Mouse (Mus musculus) G1E (cell line): ENCODE results near the gene Ccser1. TPM values are rescaled to one million over a fixed set of nuclear protein-coding genes. Genes with fewer than 3 reads are reported as not detected.

Source experiments
- ATAC-seq: 2 replicates; pipeline ENCODE4 v1.8.0; 2016; ENCODE audit warnings: mild to moderate bottlenecking; ENCODE audit not compliant: insufficient number of reproducible peaks, poor library complexity, low FRiP score, severe bottlenecking; ENCODE audit errors: extremely low read depth
- DNase-seq: peaks from one replicate; pipeline ENCODE4 v3.0.0; 2012; ENCODE audit warnings: low spot score
- H3K27me3 ChIP-seq: 2 replicates; pipeline ENCODE4 v1.6.1; 2012; ENCODE audit warnings: mild to moderate bottlenecking, low read length, inconsistent platforms; ENCODE audit not compliant: insufficient read depth
- H3K36me3 ChIP-seq: replicated peaks from 2 replicates; pipeline ENCODE3; 2012; ENCODE audit warnings: mild to moderate bottlenecking, inconsistent platforms
- H3K4me1 ChIP-seq: 2 replicates; pipeline ENCODE4 v1.6.1; 2012; ENCODE audit warnings: low read depth, low read length, inconsistent platforms, mixed read lengths; ENCODE audit not compliant: insufficient read depth
- H3K4me3 ChIP-seq: 2 replicates; pipeline ENCODE4 v1.5.1; 2012; ENCODE audit warnings: low read depth, mild to moderate bottlenecking, inconsistent platforms, low read length, moderate library complexity, mixed read lengths
- H3K9me3 ChIP-seq: replicated peaks from 2 replicates; pipeline ENCODE4 v1.6.1; 2012; ENCODE audit warnings: inconsistent platforms
- CTCF ChIP-seq: IDR thresholded peaks from 2 replicates; pipeline ENCODE4 v1.5.1; 2012; ENCODE audit warnings: low read depth, low read length, inconsistent platforms, mixed read lengths
- GATA1 ChIP-seq: IDR thresholded peaks from 2 replicates; pipeline ENCODE4 v1.6.1; 2012; ENCODE audit warnings: borderline replicate concordance, low read length, inconsistent platforms, mixed read lengths
- GATA2 ChIP-seq: IDR thresholded peaks from 2 replicates; pipeline ENCODE4 v1.6.1; 2012; ENCODE audit warnings: low read depth, low read length, inconsistent platforms, borderline replicate concordance
- POLR2AphosphoS5 ChIP-seq: IDR thresholded peaks from 2 replicates; pipeline ENCODE4 v1.6.1; 2012; ENCODE audit warnings: low read depth, low read length, inconsistent platforms; ENCODE audit not compliant: insufficient replicate concordance
- TAL1 ChIP-seq: conservative IDR thresholded peaks from 2 replicates; pipeline ENCODE4 v1.6.1; 2012; ENCODE audit warnings: low read depth, low read length, inconsistent platforms, mixed read lengths
- polyA plus RNA-seq: library from polyadenylated mRNA; stranded (reverse); fragments of >175 nt; gene quantifications from 2 replicates; pipeline ENCODE4 v1.2.3, GENCODE M21; 2012
- total RNA-seq, 2 experiments: library from RNA; stranded (forward) in 1 of 2; stranded (reverse) in 1 of 2; fragments of 200-1000 nt in 1 of 2; fragments of >200 nt in 1 of 2; fragmentation: Nextera tagmentation in 1 of 2; gene quantifications; 2 replicates each; pipeline ENCODE4 v1.2.3; 2014 to 2017

Gene Ccser1
- total and polyA plus RNA-seq, 3 experiments, result 0.11 TPM; not detected in 2

DNA sequence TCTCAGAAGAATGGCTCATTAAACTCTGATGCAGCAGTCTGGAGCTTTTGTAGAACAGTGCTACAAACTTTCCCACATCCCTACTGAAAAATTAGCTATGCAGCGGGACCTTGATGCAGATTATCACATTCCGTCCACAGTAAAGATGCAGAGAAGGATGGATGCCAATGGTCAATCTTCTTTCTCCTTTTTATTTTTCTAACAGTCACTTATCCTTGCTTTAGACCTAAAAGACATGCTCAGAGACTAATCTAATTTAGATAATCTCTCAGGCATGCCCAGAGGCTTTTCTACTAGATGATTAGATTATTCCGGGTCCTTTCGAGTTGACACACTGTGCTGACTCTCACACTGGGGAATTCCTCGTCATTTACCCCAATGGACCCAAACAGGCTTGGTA, 421.8 kb downstream of the Ccser1 start:
- no peaks in the 10 kb centered on the region for H3K27me3 ChIP-seq
- no peaks in the 10 kb centered on the region for H3K9me3 ChIP-seq
- H3K36me3 ChIP-seq, result no peaks in the 10 kb centered on the region
- H3K4me1 ChIP-seq, result no peaks in the 10 kb centered on the region
- TF ChIP-seq CTCF (no peak), POLR2AphosphoS5 (no peak), TAL1 (no peak), GATA2 (no peak), GATA1 (no peak)
- ATAC-seq, result no peak
- H3K4me3 ChIP-seq, result no peak overlapping the region
- DNase-seq, result no peak

DNA sequence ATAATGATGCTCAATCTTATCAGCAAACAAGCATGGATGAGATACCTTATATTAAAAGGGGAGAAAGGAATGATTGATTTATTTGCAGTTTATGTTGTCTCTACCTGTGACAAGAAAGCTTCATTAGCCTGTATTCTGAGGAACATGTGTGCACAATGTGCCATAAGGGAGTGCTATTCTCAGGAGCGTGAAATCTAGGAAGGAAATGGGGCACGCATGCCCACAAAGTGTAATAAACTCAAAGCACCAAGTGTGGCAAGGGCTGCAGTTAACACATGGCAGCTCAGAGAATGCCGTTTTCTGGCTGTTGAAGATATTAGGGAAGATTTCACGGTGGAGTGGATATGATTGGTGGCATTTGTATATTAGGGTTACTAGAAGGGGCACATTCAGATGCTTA, 434.8 kb downstream of the Ccser1 start:
- H3K9me3 ChIP-seq, result no peaks in the 10 kb centered on the region
- H3K4me1 ChIP-seq, result no peaks in the 10 kb centered on the region
- ATAC-seq (no peak), DNase-seq (no peak)
- H3K36me3 ChIP-seq, result no peaks in the 10 kb centered on the region
- no peak overlapping the region for H3K4me3 ChIP-seq
- no peak for TF ChIP-seq TAL1
- no peak for TF ChIP-seq CTCF
- no peak for TF ChIP-seq GATA1
- no peak for TF ChIP-seq POLR2AphosphoS5
- no peak for TF ChIP-seq GATA2
- no peaks in the 10 kb centered on the region for H3K27me3 ChIP-seq

DNA sequence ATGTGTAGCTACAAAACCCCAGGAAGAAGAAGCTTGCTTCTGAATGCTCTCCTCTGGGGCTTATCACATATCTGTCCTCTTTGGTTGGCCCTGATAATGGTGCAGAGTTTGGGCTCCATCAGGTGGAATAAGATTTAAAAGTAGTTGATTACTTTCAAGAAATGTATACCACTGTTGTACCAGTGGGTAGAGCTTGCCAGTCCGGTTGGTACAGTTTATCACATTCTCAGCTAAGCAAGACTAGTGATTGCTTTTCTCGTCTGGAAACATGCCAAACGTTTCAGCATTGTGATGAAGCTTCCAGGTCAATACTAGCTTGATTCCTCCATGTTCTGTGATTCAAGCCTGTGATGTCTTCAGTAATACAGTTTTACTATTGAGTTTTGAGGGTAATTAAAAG, 441.6 kb downstream of the Ccser1 start:
- Histone ChIP-seq H3K4me1 (no peaks in the 10 kb centered on the region), H3K27me3 (no peaks in the 10 kb centered on the region), H3K36me3 (no peaks in the 10 kb centered on the region), H3K9me3 (no peaks in the 10 kb centered on the region), H3K4me3 (no peak overlapping the region)
- DNase-seq (no peak), ATAC-seq (no peak)
- TF ChIP-seq GATA2, result no peak
- TF ChIP-seq GATA1, result no peak
- TF ChIP-seq POLR2AphosphoS5, result no peak
- no peak for TF ChIP-seq CTCF
- TF ChIP-seq TAL1, result no peak

DNA sequence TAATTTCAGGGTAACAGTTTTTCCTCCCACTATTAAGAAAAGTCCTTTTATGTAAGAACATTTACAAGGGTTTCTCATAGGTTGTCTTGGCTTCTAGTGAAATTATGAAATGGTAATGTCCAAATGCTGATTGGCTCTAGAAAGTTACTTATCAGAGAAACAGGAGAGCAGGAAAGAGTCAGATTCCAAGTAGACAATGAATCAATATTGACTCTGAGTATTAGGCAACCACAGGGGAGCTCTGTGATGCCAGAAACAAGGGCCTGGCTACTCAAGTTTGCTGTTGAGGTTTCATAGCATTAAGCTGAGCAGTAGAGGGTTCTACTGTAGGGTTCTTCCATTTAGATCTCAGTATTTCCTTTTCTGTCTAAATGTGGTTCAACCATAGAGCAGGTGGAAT, 481.3 kb downstream of the Ccser1 start:
- H3K4me3 ChIP-seq, result no peak overlapping the region
- ATAC-seq (no peak), DNase-seq (no peak)
- no peaks in the 10 kb centered on the region for H3K27me3 ChIP-seq
- H3K9me3 ChIP-seq, result no peaks in the 10 kb centered on the region
- no peaks in the 10 kb centered on the region for H3K4me1 ChIP-seq
- H3K36me3 ChIP-seq, result no peaks in the 10 kb centered on the region
- TF ChIP-seq GATA1, result no peak
- TF ChIP-seq CTCF, result no peak
- TF ChIP-seq TAL1, result no peak
- TF ChIP-seq GATA2, result no peak
- no peak for TF ChIP-seq POLR2AphosphoS5

DNA sequence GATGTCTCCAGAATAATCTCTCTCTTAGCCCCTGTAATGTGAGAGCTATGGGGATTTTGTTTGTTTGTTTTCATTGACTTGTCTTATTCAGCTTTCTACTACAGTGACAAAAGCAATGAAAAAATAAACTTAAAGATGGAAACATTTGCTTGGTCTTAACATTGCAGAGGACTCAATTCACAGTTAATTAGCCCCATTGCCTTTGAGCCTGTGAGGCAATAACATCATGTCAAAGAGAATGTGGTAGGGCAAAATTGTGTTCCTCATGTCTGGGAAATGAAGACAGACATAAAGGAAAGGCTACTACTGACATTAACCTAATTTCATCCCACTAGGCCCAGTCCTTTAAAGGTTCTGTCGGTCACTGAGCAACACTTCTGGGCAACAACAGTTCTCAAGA, 484.4 kb downstream of the Ccser1 start:
- Histone ChIP-seq H3K9me3 (no peaks in the 10 kb centered on the region), H3K4me3 (no peak overlapping the region), H3K4me1 (no peaks in the 10 kb centered on the region), H3K36me3 (no peaks in the 10 kb centered on the region), H3K27me3 (no peaks in the 10 kb centered on the region)
- no peak for ATAC-seq
- TF ChIP-seq TAL1, result no peak
- no peak for TF ChIP-seq POLR2AphosphoS5
- no peak for TF ChIP-seq GATA1
- TF ChIP-seq CTCF, result no peak
- TF ChIP-seq GATA2, result no peak
- no peak for DNase-seq

DNA sequence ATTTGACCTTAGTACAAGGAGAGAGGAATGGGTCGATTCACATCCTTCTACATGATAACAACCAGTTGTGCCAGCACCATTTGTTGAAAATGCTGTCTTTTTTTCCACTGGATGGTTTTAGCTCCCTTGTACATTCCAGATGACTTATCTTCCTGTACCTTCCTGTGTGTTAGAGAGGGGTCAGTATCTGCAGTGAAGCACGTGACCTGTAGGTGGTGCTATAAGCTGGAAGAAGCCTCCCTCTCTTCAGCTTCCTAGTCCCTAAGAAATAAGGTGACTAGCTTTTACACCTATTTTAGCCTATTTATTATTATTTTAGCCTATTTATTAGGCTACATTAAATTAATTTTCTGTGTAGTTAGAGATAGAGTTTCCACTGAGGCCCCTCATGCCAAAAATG, 506.9 kb downstream of the Ccser1 start:
- DNase-seq, result no peak
- Histone ChIP-seq H3K4me1 (no peaks in the 10 kb centered on the region), H3K4me3 (no peak overlapping the region), H3K9me3 (no peaks in the 10 kb centered on the region), H3K36me3 (no peaks in the 10 kb centered on the region), H3K27me3 (no peaks in the 10 kb centered on the region)
- ATAC-seq, result no peak
- 0 out of 2 replicates have a peak, but pooled peaks have one; percentile 13 for TF ChIP-seq CTCF
- TF ChIP-seq TAL1, result no peak

DNA sequence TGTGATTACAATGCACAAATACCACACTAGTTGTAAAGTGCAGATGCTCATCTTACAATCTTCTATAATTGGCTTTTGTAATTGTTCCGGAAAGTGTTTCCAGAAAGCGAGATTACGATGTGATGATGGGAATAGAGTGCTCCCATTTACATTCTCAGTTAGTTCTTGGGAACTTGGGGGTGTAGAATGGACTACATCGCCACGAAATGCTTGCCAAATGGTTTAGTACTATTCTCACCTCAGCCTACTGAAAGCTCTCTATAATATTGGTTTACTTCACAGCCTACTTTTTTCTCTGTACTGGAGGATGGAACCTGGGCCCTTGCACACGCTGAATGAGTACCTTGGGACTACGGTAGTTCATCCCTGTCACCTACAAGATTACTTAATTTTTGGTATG, 522.9 kb downstream of the Ccser1 start:
- H3K4me1 ChIP-seq, result no peaks in the 10 kb centered on the region
- H3K27me3 ChIP-seq, result no peaks in the 10 kb centered on the region
- no peaks in the 10 kb centered on the region for H3K9me3 ChIP-seq
- H3K36me3 ChIP-seq, result no peaks in the 10 kb centered on the region
- H3K4me3 ChIP-seq, result no peak overlapping the region
- DNase-seq (no peak), ATAC-seq (no peak)
- TF ChIP-seq GATA2, result no peak
- no peak for TF ChIP-seq TAL1
- TF ChIP-seq CTCF, result no peak
- no peak for TF ChIP-seq GATA1
- no peak for TF ChIP-seq POLR2AphosphoS5
